Mouse (Mus musculus) large intestine, adult 2 months (tissue): ENCODE measurements around the gene Ntsr1. TPM values are rescaled to one million over a fixed set of nuclear protein-coding genes. Genes with fewer than 3 reads are reported as not detected.

Source experiments
- polyA plus RNA-seq: library from polyadenylated mRNA; depleted of rRNA; stranded (reverse); fragments of >200 nt; gene quantifications from 2 replicates; pipeline ENCODE4 v1.2.3, GENCODE M21; 2012; rRNA removed

The Ntsr1 gene
- polyA plus RNA-seq, 1 experiment: 0.72 TPM

Other genes starting within 250 kb of the Ntsr1 start
- 2,944 and 3,068 TPM in 2 replicates for gene Rps21, start 242.6 kb upstream of the Ntsr1 start, polyA plus RNA-seq
- 30.4 and 33.1 TPM in 2 replicates for gene Cables2, start 226.5 kb upstream of the Ntsr1 start, polyA plus RNA-seq
- gene Rbbp8nl, start 210.1 kb upstream of the Ntsr1 start, polyA plus RNA-seq: 1.5 TPM in 2 replicates
- 47.8 and 62.6 TPM in 2 replicates for gene Gata5, start 165.3 kb upstream of the Ntsr1 start, polyA plus RNA-seq
- gene Slco4a1, start 43.7 kb upstream of the Ntsr1 start, polyA plus RNA-seq: 12.0 and 17.8 TPM in 2 replicates
- gene Mrgbp, start 81.3 kb downstream of the Ntsr1 start, polyA plus RNA-seq: 17.7 and 19.0 TPM in 2 replicates
- gene Ogfr, start 89.3 kb downstream of the Ntsr1 start, polyA plus RNA-seq: 35.6 and 44.3 TPM in 2 replicates
- 0.33 and 1.3 TPM in 2 replicates for gene Col9a3, start 97.8 kb downstream of the Ntsr1 start, polyA plus RNA-seq
- gene Tcfl5, start 142.7 kb downstream of the Ntsr1 start, polyA plus RNA-seq: not detected in 2 replicates
- 8.3 and 14.7 TPM in 2 replicates for gene Dido1, start 210.0 kb downstream of the Ntsr1 start, polyA plus RNA-seq
- 35.7 and 35.8 TPM in 2 replicates for gene Gid8, start 210.1 kb downstream of the Ntsr1 start, polyA plus RNA-seq
- gene Slc17a9, start 225.3 kb downstream of the Ntsr1 start, polyA plus RNA-seq: 19.1 and 19.9 TPM in 2 replicates